Mouse (Mus musculus): Measurements from ENCODE around the gene Ifi207. TPM values are rescaled to one million over a fixed set of nuclear protein-coding genes. Genes with fewer than 3 reads are reported as not detected.
"Not testable (repeated sequence)": the region's sequence is repeated elsewhere in the genome, so short reads cannot be mapped to it uniquely, and the experiment has no call there.

The Ifi207 gene
- polyA plus RNA-seq (2014; fragmentation: Nextera tagmentation; extraction: Ambion mirVana): 0.91 and 0.93 TPM in 2 replicates

- Histone ChIP-seq H3K4me3 (ENCODE audit: low read depth, low read length) (no peak within 1 kb of the TSS), H3K4me2 (replicated peaks; ENCODE audit: low read depth, low read length) (no peak within 1 kb of the TSS), H3K9ac (ENCODE audit: low read depth, low read length) (no peak within 1 kb of the TSS), H3K27me3 (ENCODE audit: control insufficient read depth, insufficient read depth, low read length) (no peaks in the 10 kb centered on the region), H3K4me1 (replicated peaks; ENCODE audit: control insufficient read depth, insufficient read depth, low read length) (no peaks in the 10 kb centered on the region), H3K9me3 (ENCODE audit: control insufficient read depth, low read length) (no peaks in the 10 kb centered on the region), H3K36me3 (ENCODE audit: control insufficient read depth, insufficient read depth, low read length) (no peaks in the 10 kb centered on the region), H3K27ac (ENCODE audit: low read depth, low read length) (no peak within 1 kb of the TSS)
- 80% methylated on average over 4 of the region's 4 CpGs for WGBS
- DNase-seq (ENCODE audit: low spot score) (no peak), ATAC-seq (ENCODE audit: low FRiP score) (no peak)
Observed at GRCm38 (mm10) chr1:173741656-173742055, at the start of gene Ifi207. Gene Ifi207, minus strand, starts transcription at chr1:173741747.

GRCm38 (mm10) chr1:173773457-173773856 lies 31.9 kb upstream of the Ifi207 start:
- not testable (repeated sequence) for DNase-seq (ENCODE audit: low spot score); H3K4me1 ChIP-seq (replicated peaks; ENCODE audit: control insufficient read depth, insufficient read depth, low read length); H3K9ac ChIP-seq (ENCODE audit: low read depth, low read length); H3K4me3 ChIP-seq (ENCODE audit: low read depth, low read length); H3K9me3 ChIP-seq (ENCODE audit: control insufficient read depth, low read length); H3K27ac ChIP-seq (ENCODE audit: low read depth, low read length); H3K27me3 ChIP-seq (ENCODE audit: control insufficient read depth, insufficient read depth, low read length); ATAC-seq (ENCODE audit: low FRiP score); H3K4me2 ChIP-seq (replicated peaks; ENCODE audit: low read depth, low read length); H3K36me3 ChIP-seq (ENCODE audit: control insufficient read depth, insufficient read depth, low read length)
- 80% methylated on average over 2 of the region's 3 CpGs for WGBS

- not testable (repeated sequence) for H3K27ac ChIP-seq (ENCODE audit: low read depth, low read length); H3K36me3 ChIP-seq (ENCODE audit: control insufficient read depth, insufficient read depth, low read length); H3K27me3 ChIP-seq (ENCODE audit: control insufficient read depth, insufficient read depth, low read length); DNase-seq (ENCODE audit: low spot score); H3K9me3 ChIP-seq (ENCODE audit: control insufficient read depth, low read length); H3K4me3 ChIP-seq (ENCODE audit: low read depth, low read length); H3K9ac ChIP-seq (ENCODE audit: low read depth, low read length); ATAC-seq (ENCODE audit: low FRiP score); H3K4me2 ChIP-seq (replicated peaks; ENCODE audit: low read depth, low read length); H3K4me1 ChIP-seq (replicated peaks; ENCODE audit: control insufficient read depth, insufficient read depth, low read length)
- WGBS: 83% methylated on average over 5 of the region's 5 CpGs
Observed at GRCm38 (mm10) chr1:173766848-173767617, 25.5 kb upstream of the Ifi207 start, which contains the start of gene Ifi204. Gene Ifi204, minus strand, starts transcription at chr1:173766943.

- H3K4me3 ChIP-seq (ENCODE audit: low read depth, low read length); ATAC-seq (ENCODE audit: low FRiP score); H3K27me3 ChIP-seq (ENCODE audit: control insufficient read depth, insufficient read depth, low read length); H3K9ac ChIP-seq (ENCODE audit: low read depth, low read length); DNase-seq (ENCODE audit: low spot score); H3K9me3 ChIP-seq (ENCODE audit: control insufficient read depth, low read length); H3K36me3 ChIP-seq (ENCODE audit: control insufficient read depth, insufficient read depth, low read length); H3K4me1 ChIP-seq (replicated peaks; ENCODE audit: control insufficient read depth, insufficient read depth, low read length); H3K27ac ChIP-seq (ENCODE audit: low read depth, low read length); H3K4me2 ChIP-seq (replicated peaks; ENCODE audit: low read depth, low read length): not testable (repeated sequence)
- 90% methylated on average over 4 of the region's 5 CpGs for WGBS
Observed at GRCm38 (mm10) chr1:173760032-173760431, 18.5 kb upstream of the Ifi207 start.

GRCm38 (mm10) chr1:173742262-173742661 lies 715 bp upstream of the Ifi207 start:
- Histone ChIP-seq H3K4me3 (ENCODE audit: low read depth, low read length) (no peak overlapping the region), H3K9me3 (ENCODE audit: control insufficient read depth, low read length) (no peaks in the 10 kb centered on the region), H3K4me2 (replicated peaks; ENCODE audit: low read depth, low read length) (no peak overlapping the region), H3K36me3 (ENCODE audit: control insufficient read depth, insufficient read depth, low read length) (no peaks in the 10 kb centered on the region), H3K9ac (ENCODE audit: low read depth, low read length) (no peak overlapping the region), H3K4me1 (replicated peaks; ENCODE audit: control insufficient read depth, insufficient read depth, low read length) (no peaks in the 10 kb centered on the region), H3K27ac (ENCODE audit: low read depth, low read length) (no peak overlapping the region), H3K27me3 (ENCODE audit: control insufficient read depth, insufficient read depth, low read length) (no peaks in the 10 kb centered on the region)
- no peak for DNase-seq (ENCODE audit: low spot score)
- WGBS: 63% methylated on average over 1 of the region's 1 CpGs
- ATAC-seq (ENCODE audit: low FRiP score): no peak

- DNase-seq (ENCODE audit: low spot score): no peak
- Histone ChIP-seq H3K9ac (ENCODE audit: low read depth, low read length) (no peak overlapping the region), H3K9me3 (ENCODE audit: control insufficient read depth, low read length) (no peaks in the 10 kb centered on the region), H3K4me3 (ENCODE audit: low read depth, low read length) (no peak overlapping the region), H3K36me3 (ENCODE audit: control insufficient read depth, insufficient read depth, low read length) (no peaks in the 10 kb centered on the region), H3K4me2 (replicated peaks; ENCODE audit: low read depth, low read length) (no peak overlapping the region), H3K27ac (ENCODE audit: low read depth, low read length) (no peak overlapping the region), H3K27me3 (ENCODE audit: control insufficient read depth, insufficient read depth, low read length) (no peaks in the 10 kb centered on the region), H3K4me1 (replicated peaks; ENCODE audit: control insufficient read depth, insufficient read depth, low read length) (no peaks in the 10 kb centered on the region)
- no peak for ATAC-seq (ENCODE audit: low FRiP score)
Observed at GRCm38 (mm10) chr1:173740537-173740936, 1.0 kb downstream of the Ifi207 start.

GRCm38 (mm10) chr1:173736986-173737385 lies 4.6 kb downstream of the Ifi207 start:
- Histone ChIP-seq H3K4me2 (replicated peaks; ENCODE audit: low read depth, low read length) (no peak overlapping the region), H3K27me3 (ENCODE audit: control insufficient read depth, insufficient read depth, low read length) (no peaks in the 10 kb centered on the region), H3K9me3 (ENCODE audit: control insufficient read depth, low read length) (no peaks in the 10 kb centered on the region), H3K36me3 (ENCODE audit: control insufficient read depth, insufficient read depth, low read length) (no peaks in the 10 kb centered on the region), H3K4me1 (replicated peaks; ENCODE audit: control insufficient read depth, insufficient read depth, low read length) (no peaks in the 10 kb centered on the region), H3K27ac (ENCODE audit: low read depth, low read length) (no peak overlapping the region), H3K9ac (ENCODE audit: low read depth, low read length) (no peak overlapping the region), H3K4me3 (ENCODE audit: low read depth, low read length) (no peak overlapping the region)
- no peak for DNase-seq (ENCODE audit: low spot score)
- ATAC-seq (ENCODE audit: low FRiP score): no peak
- 76% methylated on average over 2 of the region's 2 CpGs for WGBS

- not testable (repeated sequence) for H3K9ac ChIP-seq (ENCODE audit: low read depth, low read length); H3K4me1 ChIP-seq (replicated peaks; ENCODE audit: control insufficient read depth, insufficient read depth, low read length); H3K4me3 ChIP-seq (ENCODE audit: low read depth, low read length); H3K9me3 ChIP-seq (ENCODE audit: control insufficient read depth, low read length); DNase-seq (ENCODE audit: low spot score); ATAC-seq (ENCODE audit: low FRiP score); H3K27me3 ChIP-seq (ENCODE audit: control insufficient read depth, insufficient read depth, low read length); H3K36me3 ChIP-seq (ENCODE audit: control insufficient read depth, insufficient read depth, low read length); H3K27ac ChIP-seq (ENCODE audit: low read depth, low read length); H3K4me2 ChIP-seq (replicated peaks; ENCODE audit: low read depth, low read length)
- 85% methylated on average over 4 of the region's 4 CpGs for WGBS
Observed at GRCm38 (mm10) chr1:173735015-173735414, 6.5 kb downstream of the Ifi207 start.

GRCm38 (mm10) chr1:173733219-173733618 lies 8.3 kb downstream of the Ifi207 start:
- H3K4me2 ChIP-seq (replicated peaks; ENCODE audit: low read depth, low read length): no peak overlapping the region
- no peaks in the 10 kb centered on the region for H3K4me1 ChIP-seq (replicated peaks; ENCODE audit: control insufficient read depth, insufficient read depth, low read length)
- no peak overlapping the region for H3K9ac ChIP-seq (ENCODE audit: low read depth, low read length)
- H3K27ac ChIP-seq (ENCODE audit: low read depth, low read length): no peak overlapping the region
- no peak for DNase-seq (ENCODE audit: low spot score)
- no peaks in the 10 kb centered on the region for H3K27me3 ChIP-seq (ENCODE audit: control insufficient read depth, insufficient read depth, low read length)
- no peak overlapping the region for H3K4me3 ChIP-seq (ENCODE audit: low read depth, low read length)
- H3K9me3 ChIP-seq (ENCODE audit: control insufficient read depth, low read length): no peaks in the 10 kb centered on the region
- ATAC-seq (ENCODE audit: low FRiP score): no peak
- H3K36me3 ChIP-seq (ENCODE audit: control insufficient read depth, insufficient read depth, low read length): no peaks in the 10 kb centered on the region
- WGBS: 40% methylated on average over 7 of the region's 7 CpGs

All from hindbrain, embryonic 11.5 days (tissue).